Mouse (Mus musculus): Measurements from ENCODE around the gene Cblc. TPM values are rescaled to one million over a fixed set of nuclear protein-coding genes. Genes with fewer than 3 reads are reported as not detected.

Gene Cblc
- total RNA-seq, 2 experiments from 2014 or later: 0.50 TPM; not detected in 1

- intact Hi-C loops (cut with DNase I): no loop called here
Measured at GRCm38 (mm10) chr7:19785874-19786458, 10.6 kb downstream of the Cblc start.

DNA sequence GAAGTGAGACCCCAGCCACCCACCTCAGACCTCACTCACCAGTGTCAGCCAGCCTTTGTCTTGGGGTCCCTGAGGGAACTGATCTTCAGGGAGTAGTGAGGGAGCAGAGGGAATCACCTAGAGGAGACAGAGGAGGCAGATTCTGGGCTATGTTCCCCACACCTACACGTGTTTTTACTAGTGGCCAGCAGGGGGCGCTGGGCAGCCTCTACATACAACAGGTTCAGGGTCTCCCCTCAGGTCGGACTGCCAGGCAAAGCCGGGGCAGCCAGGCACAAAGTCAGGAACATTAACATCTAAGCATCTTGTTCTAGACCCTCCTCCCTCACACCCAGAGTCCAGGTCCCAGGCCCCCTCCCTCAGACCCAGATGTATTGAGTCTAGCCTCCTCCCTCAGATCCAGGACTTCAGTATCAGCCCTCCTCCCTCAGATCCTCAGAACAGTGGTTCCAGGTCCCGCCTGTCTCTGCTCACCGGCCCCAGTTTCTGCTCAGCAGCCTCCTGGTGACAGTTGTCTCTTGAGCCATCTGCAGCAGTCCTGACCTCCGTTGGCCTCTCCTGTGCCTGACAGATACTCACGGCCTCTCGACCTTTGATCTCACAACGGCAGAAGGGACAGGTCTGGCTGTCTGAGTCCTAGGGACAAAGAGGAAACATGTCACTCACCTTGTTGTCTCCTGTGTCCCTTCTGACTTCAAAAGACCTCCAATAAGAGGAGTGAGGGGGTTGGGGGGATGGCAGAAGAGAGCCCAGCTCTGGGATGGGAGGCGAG, 11.7 kb downstream of the Cblc start:
- DNase-seq: no peak
- intact Hi-C loops (cut with DNase I): no loop called here

More at GRCm38 (mm10) chr7:19785874-19786458, 10.6 kb downstream of the Cblc start:
- DNase-seq: no peak

DNA sequence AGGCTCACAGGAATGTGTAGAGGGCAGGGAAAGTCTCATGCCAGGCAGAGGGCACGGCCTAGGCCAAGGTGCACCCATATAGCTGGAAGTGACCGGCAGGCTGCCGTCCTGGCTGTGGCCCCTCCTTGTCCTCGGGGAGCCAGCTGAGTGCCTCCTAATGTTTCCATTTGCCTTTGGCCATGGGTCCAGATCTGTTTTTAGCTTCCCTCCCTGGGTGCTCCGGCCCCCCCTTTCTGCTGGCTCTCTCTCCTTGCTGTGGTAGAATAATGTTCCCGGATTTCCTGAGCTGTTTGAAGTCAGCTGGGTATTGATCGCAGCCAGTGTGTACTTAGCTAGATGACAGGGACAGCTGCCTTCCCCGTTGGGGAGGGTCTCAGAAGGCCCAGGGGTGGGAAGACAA, 13.0 kb downstream of the Cblc start:
- intact Hi-C loops (cut with DNase I): no loop called here
- DNase-seq: peak; percentile 70 to 81

- intact Hi-C loops (cut with DNase I): no loop called here
Measured at GRCm38 (mm10) chr7:19782645-19783044, 14.0 kb downstream of the Cblc start.

DNA sequence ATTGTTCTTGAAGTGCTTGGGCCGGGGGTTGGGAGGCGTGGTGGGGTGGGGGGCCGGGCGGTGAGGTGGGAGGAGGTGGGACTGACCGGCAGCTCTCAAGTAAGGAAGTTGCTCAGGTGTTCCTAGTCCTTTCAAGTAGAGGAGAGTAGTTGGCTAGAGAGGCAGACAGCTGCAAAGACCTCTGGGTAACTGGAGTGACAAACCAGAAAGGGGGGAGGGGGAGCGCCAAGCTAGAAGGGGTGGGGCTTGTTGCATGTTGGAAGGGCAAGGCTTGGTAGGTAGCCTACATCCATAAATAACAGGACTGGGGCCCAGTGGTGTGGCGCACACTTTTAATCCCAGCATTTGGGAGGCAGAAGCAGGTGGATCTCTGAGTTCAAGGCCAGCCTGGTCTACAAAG, 14.9 kb downstream of the Cblc start:
- intact Hi-C loops (cut with DNase I): no loop called here
- DNase-seq: no peak

More at GRCm38 (mm10) chr7:19782645-19783044, 14.0 kb downstream of the Cblc start:
- DNase-seq: peak; percentile 54 to 74

DNA sequence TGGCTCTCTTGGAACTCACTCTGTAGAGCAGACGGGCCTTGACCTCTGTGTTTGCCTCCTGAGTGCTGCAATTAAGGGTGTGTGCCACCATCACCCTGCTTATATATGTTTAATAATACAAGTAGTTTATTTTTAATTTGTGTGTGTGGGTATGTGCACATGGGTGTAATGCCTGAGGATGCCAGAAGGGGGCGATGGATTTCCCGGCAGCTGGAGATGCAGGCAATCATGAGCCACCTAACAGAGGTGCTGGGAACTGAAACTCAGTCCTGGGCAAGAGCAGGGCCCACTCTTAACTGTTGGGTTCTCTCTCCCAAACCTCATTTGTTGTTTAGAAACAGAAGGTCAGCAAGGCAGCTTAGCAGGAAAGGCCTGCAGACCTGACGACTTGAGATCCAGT, 16.7 kb downstream of the Cblc start:
- intact Hi-C loops (cut with DNase I): no loop called here
- DNase-seq: no peak

- intact Hi-C loops (cut with DNase I): no loop called here
- DNase-seq: no peak
Measured at GRCm38 (mm10) chr7:19778645-19779044, 18.0 kb downstream of the Cblc start.

- peak; percentile 74 to 84 for DNase-seq
- intact Hi-C loops (cut with DNase I): no loop called here
Measured at GRCm38 (mm10) chr7:19777049-19777723, 19.4 kb downstream of the Cblc start.

DNA sequence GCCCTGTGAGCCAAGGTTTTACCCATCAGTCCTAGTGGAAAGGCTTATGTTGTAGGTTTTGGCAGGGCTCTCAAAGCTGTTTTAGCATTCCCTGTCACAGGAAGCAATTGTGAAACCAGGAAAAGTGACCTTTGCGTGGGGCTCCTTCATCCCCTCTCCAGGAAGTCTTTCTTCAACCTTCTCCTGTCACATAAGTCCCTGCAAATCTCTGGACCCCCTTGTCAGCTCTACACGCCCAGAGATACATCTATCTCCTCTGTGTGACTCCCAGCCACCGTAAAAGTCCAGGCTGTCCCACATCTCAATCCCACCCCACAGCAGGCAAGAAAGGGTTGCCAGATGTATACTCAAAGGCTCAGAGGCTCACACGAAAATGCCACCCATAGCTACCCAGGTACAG, 24.9 kb downstream of the Cblc start:
- DNase-seq: no peak
- intact Hi-C loops (cut with DNase I): no loop called here

- DNase-seq: no peak
- intact Hi-C loops (cut with DNase I): no loop called here
Measured at GRCm38 (mm10) chr7:19770984-19771391, 25.6 kb downstream of the Cblc start, which contains the start of gene Bcam. Gene Bcam, minus strand, starts transcription at chr7:19771016.

- intact Hi-C loops (cut with DNase I): no loop called here
- DNase-seq: peak; percentile 93
Measured at GRCm38 (mm10) chr7:19770375-19770754, 26.2 kb downstream of the Cblc start.

- peak in 1 of 2 experiments; percentile 52 for DNase-seq
- intact Hi-C loops (cut with DNase I): loop anchor here (2.0 kb wide), 1 partner anchor 17 kb away; no protein-coding TSS in a partner anchor
Measured at GRCm38 (mm10) chr7:19769434-19770374, 26.9 kb downstream of the Cblc start.

GRCm38 (mm10) chr7:19769001-19769400, 27.6 kb downstream of the Cblc start:
- intact Hi-C loops (cut with DNase I): loop anchor here (2.0 kb wide), 1 partner anchor 16 kb away; no protein-coding TSS in a partner anchor
- DNase-seq: no peak

GRCm38 (mm10) chr7:19768251-19768650, 28.4 kb downstream of the Cblc start:
- DNase-seq: peak in 1 of 2 experiments; percentile 39
- intact Hi-C loops (cut with DNase I): loop anchor here (2.0 kb wide), 1 partner anchor 15 kb away; no protein-coding TSS in a partner anchor

DNA sequence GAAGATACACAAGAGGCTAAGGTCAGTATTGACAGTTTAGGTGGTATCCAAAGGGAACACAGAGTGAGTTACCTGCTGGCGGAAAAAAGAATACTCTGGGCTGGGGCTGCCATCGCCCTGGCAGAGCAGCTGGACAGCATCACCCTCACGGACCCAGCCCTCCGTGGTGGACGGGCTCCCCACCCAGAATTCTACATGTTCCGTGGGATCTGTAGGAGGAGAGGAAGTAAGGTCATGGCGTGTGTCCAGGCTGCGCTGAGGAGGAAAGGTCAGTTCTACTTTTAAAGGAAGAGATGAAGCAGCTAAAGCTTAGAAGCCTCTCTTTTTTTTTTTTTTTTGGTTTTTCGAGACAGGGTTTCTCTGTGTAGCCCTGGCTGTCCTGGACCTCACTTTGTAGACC, 32.0 kb downstream of the Cblc start:
- intact Hi-C loops (cut with DNase I): no loop called here
- DNase-seq: no peak

DNA sequence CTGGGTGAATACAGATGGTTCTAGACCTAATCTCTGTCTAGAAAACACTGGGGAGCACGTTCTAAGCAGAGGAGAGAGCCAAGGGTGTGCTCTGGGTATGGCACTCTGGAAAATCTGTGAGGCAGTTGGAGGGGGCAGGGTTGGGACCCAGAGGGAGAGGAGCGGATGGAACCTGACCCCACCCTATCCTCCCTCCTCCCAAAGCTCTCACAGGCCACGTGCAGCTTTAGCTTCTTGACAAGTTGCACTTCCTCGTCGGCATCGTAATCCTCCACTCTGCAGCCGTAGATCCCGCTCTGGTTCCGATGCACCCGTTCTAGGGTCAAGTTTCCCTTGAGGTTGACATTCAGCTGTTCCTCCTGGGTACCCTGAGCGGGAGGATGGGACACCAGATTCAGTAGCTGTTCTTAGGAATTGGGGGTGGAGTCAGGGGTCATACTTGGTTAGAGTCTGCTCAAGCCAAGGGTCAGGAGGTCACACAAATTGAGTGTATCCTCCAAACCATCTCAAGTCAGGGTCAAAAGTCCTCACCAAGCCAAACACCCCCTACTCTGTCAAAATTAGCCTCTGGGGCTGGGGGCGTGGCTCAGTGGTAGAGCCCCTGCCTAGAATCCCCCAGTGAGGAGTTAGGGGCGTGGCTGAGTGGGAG, 32.7 kb downstream of the Cblc start:
- DNase-seq: peak in 1 of 2 experiments; percentile 41
- intact Hi-C loops (cut with DNase I): no loop called here

DNA sequence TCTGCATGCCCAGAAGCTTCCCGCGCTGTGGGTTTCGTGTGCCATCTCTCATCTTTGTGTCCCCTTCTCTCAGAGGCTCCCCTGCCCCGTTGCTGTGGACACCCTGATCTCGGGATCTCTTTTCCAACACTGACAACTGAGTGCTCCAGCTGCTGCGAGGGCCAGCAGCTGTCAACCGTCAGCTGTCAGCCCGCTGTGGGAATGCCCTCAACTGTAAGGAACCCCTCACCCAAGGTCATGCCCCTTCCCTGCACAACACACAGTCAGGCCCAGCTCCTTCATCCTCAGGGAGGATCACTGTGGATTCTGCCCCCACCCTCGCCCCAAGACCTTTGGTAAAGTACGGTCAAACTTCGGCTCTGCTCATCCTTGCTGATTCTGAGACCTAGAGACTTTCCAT, 34.3 kb downstream of the Cblc start:
- no peak for DNase-seq
- intact Hi-C loops (cut with DNase I): no loop called here

DNA sequence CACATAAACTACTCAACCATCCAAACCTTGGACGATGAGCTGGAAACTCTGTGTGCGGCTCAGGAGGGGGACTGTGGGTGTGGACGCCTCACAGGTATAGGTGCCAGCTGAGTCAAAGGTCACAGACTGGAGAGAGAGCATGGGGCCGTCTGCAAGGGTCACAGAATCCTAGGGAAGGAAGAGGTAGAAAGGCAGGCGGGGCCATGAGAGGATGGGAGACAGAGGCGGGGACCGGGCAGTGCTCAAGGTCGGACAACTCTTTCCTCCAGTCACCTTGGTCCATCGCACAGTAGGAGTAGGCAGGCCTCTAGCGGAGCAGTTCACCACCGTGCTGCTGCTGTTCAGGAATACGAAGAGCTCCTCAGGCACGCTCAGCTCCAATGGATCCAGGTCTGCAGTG, 36.6 kb downstream of the Cblc start:
- DNase-seq: peak in 1 of 2 experiments; percentile 43
- intact Hi-C loops (cut with DNase I): no loop called here

DNA sequence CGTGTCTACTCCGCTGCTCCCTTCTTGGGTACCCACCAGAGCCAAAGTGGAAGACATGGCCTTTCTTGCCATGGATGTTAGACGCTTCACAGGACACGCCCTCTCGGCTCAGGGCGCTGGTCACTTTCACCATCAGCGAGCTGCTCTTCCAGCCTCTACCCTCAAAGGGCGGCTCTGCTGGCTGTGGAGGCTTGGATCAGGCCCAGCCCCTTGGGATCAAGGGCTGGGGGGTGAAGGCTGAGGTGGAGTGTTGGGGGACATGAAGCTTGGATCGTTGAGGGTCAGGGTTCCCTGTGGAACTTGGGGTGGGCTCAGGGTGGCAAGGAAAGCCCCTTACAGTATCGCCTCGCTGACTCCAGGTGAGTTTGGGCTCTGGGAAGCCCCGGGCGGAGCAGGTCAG, 38.0 kb downstream of the Cblc start:
- intact Hi-C loops (cut with DNase I): no loop called here
- no peak for DNase-seq
